Mouse (Mus musculus) heart, adult 8-10 months (tissue): ENCODE measurements around the gene Relb. TPM values are rescaled to one million over a fixed set of nuclear protein-coding genes. Genes with fewer than 3 reads are reported as not detected.

Experiments used
- total RNA-seq, 4 experiments: library from RNA; stranded (reverse); gene quantifications; 2 replicates each; pipeline ENCODE4 v1.2.4; 2022

The Relb gene
- total RNA-seq, 4 experiments from 2014 or later, result 6.4 to 9.2 (median 7.7) TPM

Other genes with a start within 250 kb of the Relb start
- gene Ercc2, start 247.4 kb downstream of the Relb start, total RNA-seq, result 10 to 100 TPM; 11.2 to 14.5 (median 13.2) TPM
- 1 to 10 TPM in 1 of 4 experiments, under 1 TPM in 2, not detected in 1; 0.60 to 1.2 (median 0.75) TPM for gene Klc3, start 225.3 kb downstream of the Relb start, total RNA-seq
- 1,000 to 10,000 TPM; 3,513 to 3,931 (median 3,544) TPM for gene Ckm, start 224.7 kb downstream of the Relb start, total RNA-seq
- gene Mark4, start 170.6 kb downstream of the Relb start, total RNA-seq, result 10 to 100 TPM; 22.8 to 26.4 (median 24.3) TPM
- 1 to 10 TPM in 3 of 4 experiments, under 1 TPM in 1; 0.94 to 1.5 (median 1.1) TPM for gene Exoc3l2, start 166.1 kb downstream of the Relb start, total RNA-seq
- gene Bloc1s3, start 121.1 kb downstream of the Relb start, total RNA-seq, result 1 to 10 TPM; 2.2 to 3.1 (median 3.0) TPM
- 10 to 100 TPM; 36.3 to 44.7 (median 37.2) TPM for gene Trappc6a, start 121.0 kb downstream of the Relb start, total RNA-seq
- gene Nkpd1, start 111.6 kb downstream of the Relb start, total RNA-seq, result not detected
- 10 to 100 TPM; 61.6 to 72.9 (median 63.8) TPM for gene Ppp1r37, start 66.4 kb downstream of the Relb start, total RNA-seq
- gene Zfp296, start 52.2 kb downstream of the Relb start, total RNA-seq, result under 1 TPM; 0.25 to 0.84 (median 0.34) TPM
- gene Gemin7, start 51.8 kb downstream of the Relb start, total RNA-seq, result 10 to 100 TPM; 44.9 to 65.4 (median 52.1) TPM
- 10 to 100 TPM in 3 of 4 experiments, 1 to 10 TPM in 1; 9.6 to 16.8 (median 12.1) TPM for gene Clasrp, start 25.0 kb downstream of the Relb start, total RNA-seq
- gene Clptm1, start 35.6 kb upstream of the Relb start, total RNA-seq, result 10 to 100 TPM; 69.3 to 77.8 (median 72.6) TPM
- under 1 TPM in 1 of 4 experiments, not detected in 3; 0.92 TPM for gene Apoc2, start 48.5 kb upstream of the Relb start, total RNA-seq
- not detected for gene Gm44805, start 52.0 kb upstream of the Relb start, total RNA-seq
- gene Apoc4, start 52.0 kb upstream of the Relb start, total RNA-seq, result not detected
- 1 to 10 TPM in 1 of 4 experiments, under 1 TPM in 1, not detected in 2; 0.98 to 1.1 TPM for gene Apoc1, start 63.2 kb upstream of the Relb start, total RNA-seq
- gene Apoe, start 69.8 kb upstream of the Relb start, total RNA-seq, result 100 to 1,000 TPM; 172 to 309 (median 253) TPM
- 100 to 1,000 TPM in 1 of 4 experiments, 10 to 100 TPM in 3; 94.0 to 101 (median 99.2) TPM for gene Tomm40, start 86.0 kb upstream of the Relb start, total RNA-seq
- 10 to 100 TPM; 24.8 to 37.3 (median 34.9) TPM for gene Nectin2, start 121.0 kb upstream of the Relb start, total RNA-seq
- gene Bcam, start 141.6 kb upstream of the Relb start, total RNA-seq, result 100 to 1,000 TPM; 185 to 199 (median 197) TPM
- under 1 TPM in 2 of 4 experiments, not detected in 2; 0.37 to 0.76 TPM for gene Cblc, start 167.4 kb upstream of the Relb start, total RNA-seq
- 1 to 10 TPM; 2.1 to 4.4 (median 3.5) TPM for gene Bcl3, start 193.3 kb upstream of the Relb start, total RNA-seq
- not detected for gene Gm19345, start 222.6 kb upstream of the Relb start, total RNA-seq
- under 1 TPM in 1 of 4 experiments, not detected in 3; 0.27 TPM for gene Ceacam16, start 231.9 kb upstream of the Relb start, total RNA-seq